Mouse (Mus musculus) urinary bladder, adult 2 months (tissue): ENCODE data around the gene Celsr2. TPM values are rescaled to one million over a fixed set of nuclear protein-coding genes. Genes with fewer than 3 reads are reported as not detected.

Source experiments
- DNase-seq: peaks from one replicate; pipeline ENCODE4 v3.0.0; 2022; ENCODE audit warnings: low spot score
- polyA plus RNA-seq: library from polyadenylated mRNA; depleted of rRNA; stranded (reverse); fragments of >200 nt; gene quantifications from 2 replicates; pipeline ENCODE4 v1.2.3, GENCODE M21; 2012; rRNA removed

Gene Celsr2
- polyA plus RNA-seq, 1 experiment, result 4.6 TPM

DNA sequence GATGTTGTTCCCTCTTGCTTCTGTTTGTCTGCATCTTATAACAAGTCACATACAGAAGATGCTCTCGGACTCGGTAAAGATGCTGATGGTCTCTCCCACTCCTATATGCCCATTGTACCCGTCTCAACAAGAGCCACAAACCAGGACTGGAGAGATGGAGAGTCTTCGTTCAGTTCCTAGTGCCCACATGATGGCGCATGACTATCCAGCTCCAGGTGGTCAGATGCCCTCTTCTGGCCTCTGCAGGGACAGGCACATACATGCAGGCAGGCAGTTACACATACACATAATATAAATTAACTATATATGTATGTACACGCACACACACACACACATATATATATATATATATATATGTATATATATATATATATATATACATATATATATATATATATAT lies 34.7 kb downstream of the Celsr2 start:
- DNase-seq, result no peak

GRCm38 (mm10) chr3:108378875-108379663 lies 36.3 kb downstream of the Celsr2 start:
- DNase-seq, result no peak

GRCm38 (mm10) chr3:108372691-108373090 lies 42.7 kb downstream of the Celsr2 start:
- DNase-seq, result no peak

DNA sequence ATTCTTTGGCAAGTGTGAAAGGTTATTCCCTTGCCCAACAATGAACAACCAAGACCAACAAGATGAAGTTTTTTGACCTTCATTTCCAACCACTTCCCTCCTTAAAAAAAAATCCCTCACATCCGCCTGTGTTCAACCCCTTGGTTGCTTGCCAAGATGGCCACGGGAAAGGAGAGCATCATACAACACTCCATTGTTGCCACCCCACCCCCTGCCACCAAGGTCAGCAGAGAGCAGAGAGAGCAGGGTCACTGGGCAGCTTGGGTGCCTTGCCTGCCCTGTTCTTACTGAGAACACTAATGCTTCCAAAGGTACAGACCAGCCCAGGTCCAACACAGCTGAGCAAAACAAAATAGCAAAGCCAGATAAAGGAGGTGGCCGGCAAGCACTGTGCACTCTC lies 43.1 kb downstream of the Celsr2 start:
- DNase-seq, result no peak

DNA sequence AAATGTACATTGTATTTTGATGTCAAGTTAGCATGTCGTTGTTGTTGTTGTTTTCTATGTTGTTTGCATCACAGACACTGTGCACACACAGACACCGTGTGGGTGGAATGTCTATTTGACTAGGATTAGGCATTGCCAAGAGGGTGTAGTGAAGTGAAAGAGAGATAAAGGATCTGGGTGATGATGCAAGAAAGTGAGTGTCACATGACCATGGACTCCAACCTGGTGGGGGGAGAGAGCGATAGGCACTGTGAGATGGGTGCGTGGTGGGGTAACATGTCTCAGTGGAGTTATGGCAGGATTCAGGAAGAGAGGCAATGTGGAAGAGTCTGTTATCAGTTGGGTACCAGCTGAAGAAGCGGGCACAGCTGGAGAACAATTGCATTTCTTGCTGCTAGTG lies 46.6 kb downstream of the Celsr2 start:
- no peak for DNase-seq

- DNase-seq, result no peak
Observed at GRCm38 (mm10) chr3:108367828-108368227, 47.5 kb downstream of the Celsr2 start.

DNA sequence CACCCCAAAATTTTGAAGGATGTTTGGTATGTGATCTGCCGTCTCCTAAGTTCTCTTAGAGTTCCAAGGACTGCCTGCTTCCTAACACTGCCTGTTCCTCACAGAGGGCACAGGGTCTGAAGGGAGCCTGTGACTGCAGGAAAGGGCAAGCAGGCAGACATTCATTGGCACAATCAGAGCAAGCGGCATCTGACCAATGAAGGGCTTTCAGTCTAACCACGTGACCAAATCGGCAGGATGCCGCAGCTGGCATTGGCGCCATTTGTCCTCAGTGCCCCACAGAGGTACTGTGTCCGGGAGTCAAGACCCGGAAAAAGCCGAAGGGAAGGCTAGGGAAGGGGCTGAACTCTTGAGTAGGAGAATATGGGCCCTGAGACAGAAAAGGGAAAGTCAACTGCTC lies 48.2 kb downstream of the Celsr2 start:
- DNase-seq, result no peak

DNA sequence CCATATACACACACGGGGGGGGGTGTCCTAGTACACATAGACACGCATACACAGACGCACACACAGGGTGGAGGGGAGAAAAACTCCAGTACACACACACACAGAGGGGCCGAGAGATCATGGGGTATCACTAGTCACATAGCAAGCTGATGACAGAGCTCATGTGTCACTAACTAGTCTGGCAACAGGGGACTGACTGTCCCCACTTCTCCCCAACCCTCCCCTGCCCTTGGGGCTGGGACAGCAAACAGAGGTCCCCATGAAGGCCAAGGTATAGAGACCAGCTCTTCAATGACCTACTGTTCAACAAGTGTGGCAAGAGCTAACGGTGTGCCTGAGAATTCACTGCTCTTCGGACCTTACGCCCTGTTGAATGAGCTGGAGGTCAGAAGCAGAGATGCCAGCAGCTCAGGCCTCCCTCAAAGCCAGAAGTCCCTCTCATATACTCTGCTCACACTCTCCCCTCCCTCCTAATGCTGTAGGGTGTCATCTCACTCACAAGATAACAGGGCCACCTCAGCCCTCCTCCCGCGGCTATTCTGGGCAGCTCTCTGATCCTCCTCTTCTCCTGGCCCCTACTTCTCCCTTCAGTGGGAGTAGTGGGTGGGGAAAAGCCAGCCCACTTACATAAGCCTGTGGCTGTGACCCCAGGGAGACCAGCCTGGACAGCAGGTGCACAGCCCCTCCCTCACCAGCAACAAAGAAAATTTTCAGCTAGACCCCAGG lies 50.9 kb downstream of the Celsr2 start, which contains the start of gene Mybphl:
Gene Mybphl (plus strand): TSS at position 642 of the 726 bp plus-strand sequence.
- no peak for DNase-seq

DNA sequence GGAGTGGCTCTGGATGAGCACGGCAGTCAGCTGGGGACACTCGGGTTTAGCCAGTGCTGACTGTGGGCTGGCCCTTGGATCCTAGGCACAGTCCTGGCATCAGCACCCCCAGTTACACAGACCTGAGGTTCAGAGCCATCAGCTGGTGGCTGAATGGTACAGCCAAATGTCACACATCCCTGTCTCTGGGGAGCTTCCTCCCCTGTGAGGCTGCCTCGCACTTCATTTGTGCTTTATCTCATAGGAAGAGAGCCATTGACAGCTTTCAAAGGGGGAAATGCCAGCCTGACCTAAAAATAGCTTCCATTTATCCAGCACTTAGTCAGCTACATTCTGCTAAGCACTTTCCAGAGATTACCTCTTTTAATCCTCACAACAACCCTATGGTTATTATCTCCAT lies 51.7 kb downstream of the Celsr2 start:
- DNase-seq, result no peak

GRCm38 (mm10) chr3:108360894-108361293 lies 54.5 kb downstream of the Celsr2 start:
- no peak for DNase-seq

DNA sequence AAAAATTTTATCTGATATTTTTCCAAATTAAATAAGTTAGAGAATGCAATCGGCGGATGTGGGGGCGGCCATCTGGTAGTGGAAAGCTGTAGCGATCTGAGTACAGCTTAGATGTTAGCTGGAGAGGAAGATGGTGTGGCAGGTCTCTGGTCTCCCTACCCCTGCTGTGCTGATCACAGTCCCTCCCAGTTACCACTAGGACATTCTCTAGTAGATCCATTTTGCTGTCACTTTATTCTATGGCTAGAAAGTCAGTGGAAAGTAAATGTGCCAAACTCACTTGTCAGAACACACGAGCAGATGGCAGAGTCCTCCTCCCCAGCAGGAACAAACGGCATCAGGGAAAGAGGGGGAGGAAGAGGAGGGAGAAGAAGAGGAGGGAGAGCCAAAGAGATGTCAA lies 56.9 kb downstream of the Celsr2 start:
- no peak for DNase-seq

DNA sequence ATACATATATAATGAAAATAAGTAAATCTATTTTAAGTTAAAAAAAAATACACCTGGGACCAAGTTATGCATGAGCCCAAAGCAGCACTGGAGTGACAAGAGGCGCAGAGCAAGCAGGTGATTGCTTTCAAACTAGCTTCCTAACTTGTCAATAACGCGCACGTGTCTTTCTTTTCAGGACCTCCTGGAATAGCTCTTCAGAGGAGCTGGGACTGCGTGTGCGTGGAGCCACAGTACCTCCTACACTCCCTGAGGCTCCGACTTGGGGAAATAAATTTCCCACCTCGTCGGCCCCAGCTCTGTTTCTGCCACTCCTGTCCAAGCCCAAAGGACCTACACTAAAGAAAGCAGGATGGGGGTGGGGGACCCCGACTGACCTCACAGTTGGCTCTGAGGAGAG lies 58.3 kb downstream of the Celsr2 start:
- DNase-seq, result no peak

DNA sequence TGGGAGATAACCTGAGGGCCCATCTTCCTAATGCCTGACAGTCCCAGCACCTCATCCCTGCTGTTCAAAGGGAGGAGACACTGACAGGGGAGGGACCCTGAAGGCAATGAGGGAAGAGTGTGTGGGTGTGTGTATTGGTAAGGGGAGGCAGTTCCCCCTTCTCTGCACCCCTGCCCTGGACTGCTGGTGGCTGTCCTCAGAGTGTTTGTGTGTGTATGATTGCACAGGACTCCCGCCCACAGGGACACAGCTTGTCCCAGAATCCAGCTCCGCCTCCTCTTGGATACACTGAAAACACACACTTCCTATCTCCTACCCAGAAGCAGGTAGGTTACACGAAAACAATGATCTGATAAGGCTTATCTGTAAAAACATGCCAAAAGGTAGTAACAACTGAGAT lies 60.1 kb downstream of the Celsr2 start:
- DNase-seq, result no peak

- DNase-seq, result no peak
Observed at GRCm38 (mm10) chr3:108348376-108348775, 67.0 kb downstream of the Celsr2 start.

- DNase-seq, result no peak
Observed at GRCm38 (mm10) chr3:108345855-108346254, 69.5 kb downstream of the Celsr2 start.

- no peak for DNase-seq
Observed at GRCm38 (mm10) chr3:108342185-108342584, 73.2 kb downstream of the Celsr2 start.

- no peak for DNase-seq
Observed at GRCm38 (mm10) chr3:108341040-108341439, 74.3 kb downstream of the Celsr2 start.

Other genes with a start within 250 kb of the Celsr2 start
- gene Amigo1, start 229.2 kb downstream of the Celsr2 start, polyA plus RNA-seq, result 9.4 and 13.1 TPM in 2 replicates
- gene Cyb561d1, start 214.3 kb downstream of the Celsr2 start, polyA plus RNA-seq, result 8.3 and 8.6 TPM in 2 replicates
- gene Atxn7l2, start 204.6 kb downstream of the Celsr2 start, polyA plus RNA-seq, result 7.1 and 8.5 TPM in 2 replicates
- 0.56 and 0.96 TPM in 2 replicates for gene Sypl2, start 188.9 kb downstream of the Celsr2 start, polyA plus RNA-seq
- gene Psma5, start 158.6 kb downstream of the Celsr2 start, polyA plus RNA-seq, result 108 and 130 TPM in 2 replicates
- gene Sort1, start 131.5 kb downstream of the Celsr2 start, polyA plus RNA-seq, result 41.5 and 51.7 TPM in 2 replicates
- gene Mybphl, start 50.6 kb downstream of the Celsr2 start, polyA plus RNA-seq, result not detected in 2 replicates
- gene Psrc1, start 31.7 kb downstream of the Celsr2 start, polyA plus RNA-seq, result 4.0 and 4.4 TPM in 2 replicates
- gene Sars, start 29.7 kb upstream of the Celsr2 start, polyA plus RNA-seq, result 64.1 and 86.7 TPM in 2 replicates
- 0.11 and 0.16 TPM in 2 replicates for gene 1700013F07Rik, start 118.6 kb upstream of the Celsr2 start, polyA plus RNA-seq
- 0.30 and 0.53 TPM in 2 replicates for gene 5330417C22Rik, start 121.0 kb upstream of the Celsr2 start, polyA plus RNA-seq
- gene Tmem167b, start 146.9 kb upstream of the Celsr2 start, polyA plus RNA-seq, result 13.8 and 24.1 TPM in 2 replicates
- gene Taf13, start 156.1 kb upstream of the Celsr2 start, polyA plus RNA-seq, result 30.7 and 31.1 TPM in 2 replicates
- gene Wdr47, start 175.7 kb upstream of the Celsr2 start, polyA plus RNA-seq, result 10.8 and 12.7 TPM in 2 replicates
- 63.0 and 79.4 TPM in 2 replicates for gene Clcc1, start 238.4 kb upstream of the Celsr2 start, polyA plus RNA-seq